Mouse (Mus musculus): ENCODE data around the gene Cttnbp2nl.
A peak's percentile ranks its signal among the peaks of the same experiment; 100 is the strongest.

The Cttnbp2nl gene

DNA sequence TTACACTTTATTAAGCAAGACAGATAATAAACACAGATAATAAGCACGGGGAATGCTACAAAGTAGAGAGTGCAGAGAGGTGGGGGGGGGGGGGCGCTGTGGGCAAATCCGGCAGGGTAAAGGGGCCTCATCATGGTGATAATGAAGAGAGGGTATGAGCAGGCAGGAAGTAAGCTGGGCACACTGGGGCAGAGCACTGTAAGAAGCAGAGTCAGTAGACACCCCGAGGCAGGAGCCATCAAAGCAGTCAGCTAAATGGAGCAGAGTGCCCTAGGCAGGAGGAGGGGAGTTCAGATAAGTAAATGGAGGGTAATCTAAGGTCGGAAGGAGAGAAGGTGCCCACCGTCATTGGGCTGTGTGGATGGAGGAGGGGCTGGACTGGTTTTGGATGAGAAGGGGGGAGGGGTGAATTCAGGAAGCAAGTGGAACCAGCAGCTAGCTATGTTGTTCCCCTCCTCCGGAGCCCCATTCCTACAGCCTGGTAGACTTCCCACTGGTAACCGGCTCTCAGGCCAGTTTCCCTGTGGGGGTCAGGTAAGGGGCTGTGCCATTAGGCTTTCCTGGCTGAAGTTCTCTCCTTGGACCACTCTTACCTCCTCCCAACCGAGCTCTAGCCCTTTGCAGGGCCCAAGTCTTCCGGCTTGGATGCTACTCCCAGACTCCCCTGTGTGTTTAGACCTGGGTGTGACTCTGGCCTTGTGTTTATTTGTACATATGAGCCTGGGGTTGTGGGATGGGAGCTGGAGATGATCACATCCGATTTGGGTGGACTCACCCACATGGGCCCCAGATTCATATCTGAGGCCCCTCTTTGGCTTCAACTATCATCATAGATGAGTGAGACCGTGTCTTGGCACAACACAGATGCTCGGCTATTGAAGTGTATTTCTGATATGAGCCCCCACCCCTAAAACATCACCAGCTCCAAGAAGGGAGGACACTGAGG lies 89.3 kb downstream of the Cttnbp2nl start:
- peak; percentile 85 for DNase-seq

- DNase-seq: peak; percentile 74
Observed at GRCm38 (mm10) chr3:104962866-104963265, 90.1 kb downstream of the Cttnbp2nl start.

GRCm38 (mm10) chr3:104962141-104962611 lies 90.8 kb downstream of the Cttnbp2nl start:
- DNase-seq: peak; percentile 89

DNA sequence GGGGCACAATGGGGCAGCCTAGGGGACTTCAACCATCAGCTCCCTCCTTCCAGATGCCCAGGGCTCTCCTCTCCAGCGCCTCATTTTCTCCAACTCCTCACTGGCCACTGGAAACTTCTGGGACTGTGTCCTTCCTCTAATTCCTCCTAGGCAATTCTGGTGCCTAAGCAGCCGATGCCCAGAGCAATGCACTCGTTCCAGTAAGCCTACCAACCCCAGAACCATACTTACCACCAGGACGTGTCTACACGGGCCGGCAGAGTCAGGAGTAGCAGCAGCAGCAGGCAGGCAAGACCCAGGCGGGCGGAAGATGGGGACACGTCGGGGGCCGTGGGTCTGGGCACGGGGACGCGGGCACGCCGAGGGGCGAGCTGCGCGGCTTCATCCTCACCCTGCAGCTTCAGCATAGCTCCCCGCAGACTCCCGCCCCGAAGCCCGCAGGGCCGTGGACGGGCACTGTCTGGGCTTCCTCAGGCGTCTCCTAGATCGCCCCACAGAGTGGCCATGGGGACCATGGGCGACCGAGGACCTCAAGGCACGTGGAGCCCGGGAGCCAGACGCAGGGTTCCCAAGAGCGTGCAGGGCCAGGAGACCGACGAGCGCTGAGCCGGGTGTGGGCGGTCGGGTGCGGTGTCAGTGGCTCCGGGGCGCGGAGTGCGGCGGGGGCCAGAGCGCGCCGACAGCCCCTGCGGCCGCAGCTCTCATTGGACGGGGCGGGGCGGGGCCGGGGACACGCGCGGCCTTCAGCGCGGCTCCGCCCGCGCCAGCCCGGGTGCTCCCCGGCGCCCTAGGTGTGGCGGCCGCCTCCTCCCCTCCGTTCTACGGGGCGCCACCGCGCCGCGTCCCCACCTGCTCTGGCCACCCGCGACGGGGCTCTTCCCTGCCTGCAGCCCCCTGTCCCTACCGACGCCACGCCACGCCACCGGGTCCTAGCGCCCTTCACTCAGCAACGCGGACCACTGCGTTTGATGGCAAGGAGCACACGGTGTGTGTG lies 91.6 kb downstream of the Cttnbp2nl start, which contains the start of gene Wnt2b:
TSS of gene Wnt2b (minus strand) at position 856 of the 994 bp plus-strand sequence.
- peak; percentile 90 for DNase-seq

DNA sequence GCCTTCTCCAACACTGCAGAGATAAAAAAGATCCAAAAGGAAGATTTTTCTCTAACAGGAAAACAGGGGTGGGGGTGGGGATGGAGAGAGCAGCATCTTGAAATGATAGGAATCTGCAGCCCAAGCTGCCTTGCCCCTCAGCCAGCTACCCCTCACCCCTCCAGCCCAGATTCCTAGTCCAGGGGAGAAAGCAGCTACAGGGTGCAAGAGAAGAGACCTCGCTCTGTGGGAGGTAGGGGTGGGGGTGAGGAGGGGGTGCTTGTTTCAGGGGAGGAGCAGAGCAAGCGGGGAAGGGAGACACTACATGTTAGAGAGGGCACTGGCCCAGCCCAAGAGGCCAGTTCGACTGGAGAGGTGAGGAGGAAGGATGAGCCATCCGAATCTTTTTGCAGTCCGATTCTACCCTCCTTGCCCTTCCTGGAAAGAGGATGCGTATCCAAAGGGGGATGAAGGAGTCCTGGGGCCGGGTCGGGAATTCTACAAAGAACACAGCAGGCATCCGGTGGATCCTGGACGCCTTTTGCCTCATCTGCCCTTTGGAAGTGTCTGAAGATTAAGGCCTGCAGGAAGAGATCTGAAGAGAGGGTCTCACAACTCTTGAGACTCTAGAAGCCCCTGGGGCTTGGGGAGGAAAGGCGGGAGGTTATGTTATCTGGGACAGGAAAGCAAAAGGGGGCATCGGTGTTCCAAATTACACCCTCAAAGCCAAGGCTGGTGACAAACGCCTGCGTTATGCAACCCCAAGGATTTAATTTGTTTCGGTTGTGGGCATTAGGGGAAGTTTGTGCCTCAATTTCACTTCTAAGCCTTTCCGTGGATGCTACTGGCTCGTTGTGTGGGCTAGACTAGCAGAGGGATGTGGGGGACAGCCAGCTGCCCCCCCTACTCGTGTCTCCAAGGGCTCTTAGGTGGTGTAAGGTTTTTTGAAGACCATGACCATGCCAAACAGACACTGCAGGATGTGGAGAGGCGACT lies 92.6 kb downstream of the Cttnbp2nl start:
- peak; percentile 78 for DNase-seq

- peak; percentile 90 for DNase-seq
Observed at GRCm38 (mm10) chr3:104956131-104956581, 96.8 kb downstream of the Cttnbp2nl start.

- peak; percentile 73 for DNase-seq
Observed at GRCm38 (mm10) chr3:104954551-104954950, 98.4 kb downstream of the Cttnbp2nl start.

- peak; percentile 60 for DNase-seq
Observed at GRCm38 (mm10) chr3:104954137-104954536, 98.8 kb downstream of the Cttnbp2nl start.

DNA sequence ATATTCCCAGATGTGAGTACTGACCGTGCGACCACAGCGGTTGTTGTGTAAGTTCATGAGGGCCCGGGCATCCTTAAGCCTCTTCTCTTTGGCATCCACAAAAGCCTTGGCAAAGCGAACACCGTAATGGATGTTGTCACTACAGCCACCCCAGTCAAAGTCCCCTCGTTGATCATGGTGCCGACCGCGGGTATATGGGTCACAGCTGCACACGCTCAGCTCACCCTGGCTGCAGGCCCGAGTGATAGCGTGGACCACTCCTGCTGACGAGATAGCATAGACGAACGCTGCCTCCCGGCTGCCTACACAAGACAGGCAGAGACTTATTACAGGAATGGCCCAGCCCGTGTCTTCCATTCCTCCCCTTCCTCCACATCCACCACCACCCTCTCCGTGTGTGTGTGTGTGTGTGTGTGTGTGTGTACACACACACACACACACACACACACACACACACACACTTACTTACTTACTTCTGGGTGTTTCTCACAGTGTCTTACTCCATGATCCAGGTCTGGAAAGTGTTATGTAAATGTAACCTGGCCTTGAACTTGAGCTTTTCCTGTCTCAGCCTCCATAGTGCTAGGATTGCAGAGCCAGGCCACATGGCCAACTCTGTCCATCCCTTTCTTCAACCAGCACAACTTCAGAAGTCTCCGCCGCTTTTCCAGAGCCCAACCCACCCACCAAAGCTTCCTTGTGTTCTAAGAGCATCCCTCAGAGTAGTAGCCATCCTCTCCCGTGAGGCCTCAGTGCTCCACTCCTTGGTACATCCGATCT lies 99.9 kb downstream of the Cttnbp2nl start:
- peak; percentile 92 for DNase-seq

Measured in heart, adult 11 months (tissue).